Comparison of ENCODE assay signal across 1 mouse cellular context in the genomic region with DNA sequence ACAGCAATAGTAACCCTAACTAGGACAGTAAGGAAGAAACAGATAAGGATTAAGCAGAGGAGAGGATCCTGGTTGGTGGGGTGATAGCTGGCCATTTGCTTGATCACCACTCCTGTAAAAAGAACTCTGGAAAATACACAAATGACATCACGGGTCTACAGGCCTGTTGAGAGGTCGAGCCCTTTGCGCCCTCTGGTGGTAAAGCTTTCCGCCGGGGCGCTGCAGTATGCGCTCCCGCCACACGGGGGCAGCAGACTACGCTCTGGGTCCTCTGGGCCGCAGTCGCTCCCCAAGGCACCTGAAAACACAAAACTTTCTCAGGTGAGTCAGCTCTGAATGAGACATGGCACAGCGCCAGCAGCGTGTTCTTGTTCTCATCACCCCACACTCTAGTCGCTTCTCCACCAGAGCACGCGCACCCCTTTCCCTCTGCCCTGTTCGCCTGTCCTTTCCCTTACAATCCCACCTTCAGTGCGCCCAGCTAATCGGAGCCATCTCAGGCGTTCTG.
TF ChIP-seq lines count a peak whose summit lies in the region.

No protein-coding gene starts in this region.

TF ChIP-seq in CH12.LX, 34 proteins besides CTCF, POLR2A, EP300 and RAD21:
- TF ChIP-seq JUND (conservative IDR thresholded peaks at IDR 0.05; ENCODE audit: low read depth, low read length) (peak; percentile 20; the same call in 1 of the 2 replicates), ZNF384 (IDR thresholded peaks at IDR 0.05; ENCODE audit: low read depth, low read length) (no peak), BHLHE40 (IDR thresholded peaks at IDR 0.05; ENCODE audit: low read depth, low read length) (0 out of 2 replicates have a peak, but pooled peaks have one; percentile 27), UBTF (IDR thresholded peaks at IDR 0.05; ENCODE audit: low read depth, low read length) (no peak), SMC3 (IDR thresholded peaks at IDR 0.05; ENCODE audit: low read depth, low read length) (peak; percentile 82), TCF12 (IDR thresholded peaks at IDR 0.05; ENCODE audit: low read depth, low read length) (no peak; the same call in 1 of the 2 replicates), KAT2A (IDR thresholded peaks at IDR 0.05; ENCODE audit: insufficient replicate concordance, low read length) (no peak), MAX (IDR thresholded peaks at IDR 0.05; ENCODE audit: low read length) (0 out of 2 replicates have a peak, but pooled peaks have one; percentile 11), ZMIZ1 (IDR thresholded peaks at IDR 0.05; ENCODE audit: low read depth, low read length) (0 out of 2 replicates have a peak, but pooled peaks have one; percentile 12), MYC (IDR thresholded peaks at IDR 0.05; ENCODE audit: low read depth, low read length) (no peak), HCFC1 (IDR thresholded peaks at IDR 0.05; ENCODE audit: low read depth, low read length) (peak; percentile 42), MXI1 (IDR thresholded peaks at IDR 0.05; ENCODE audit: low read depth, low read length) (no peak), NELFE (IDR thresholded peaks at IDR 0.05; ENCODE audit: low read depth, low read length) (peak; percentile 95; the same call in 1 of the 2 replicates), MEF2A (IDR thresholded peaks at IDR 0.05; ENCODE audit: borderline replicate concordance, low read depth, low read length) (no peak), MAFK (IDR thresholded peaks at IDR 0.05; ENCODE audit: insufficient replicate concordance, low read length) (no peak), ELF1 (IDR thresholded peaks at IDR 0.05; ENCODE audit: low read depth, low read length) (no peak), ZC3H11A (IDR thresholded peaks at IDR 0.05; ENCODE audit: low read depth, low read length) (no peak), CHD2 (IDR thresholded peaks at IDR 0.05; ENCODE audit: low read length) (peak; percentile 3; the same call in 1 of the 2 replicates), TBP (conservative IDR thresholded peaks at IDR 0.05; ENCODE audit: low read depth, low read length) (peak; percentile 75), IRF4 (IDR thresholded peaks at IDR 0.05; ENCODE audit: low read depth, low read length) (peak; percentile 8; the same call in 1 of the 2 replicates), GABPA (IDR thresholded peaks at IDR 0.05; ENCODE audit: insufficient replicate concordance, low read depth, low read length) (no peak), USF2 (conservative IDR thresholded peaks at IDR 0.05; ENCODE audit: low read depth, low read length) (no peak), USF1 (IDR thresholded peaks at IDR 0.05; ENCODE audit: low read depth, low read length) (no peak), NRF1 (IDR thresholded peaks at IDR 0.05; ENCODE audit: low read depth, low read length) (no peak), POLR2AphosphoS2 (IDR thresholded peaks at IDR 0.05; ENCODE audit: low read depth, low read length) (no peak), ETS1 (conservative IDR thresholded peaks at IDR 0.05; ENCODE audit: low read depth, low read length) (0 out of 2 replicates have a peak, but pooled peaks have one; percentile 12), RCOR1 (conservative IDR thresholded peaks at IDR 0.05; ENCODE audit: low read depth, low read length) (no peak), JUN (IDR thresholded peaks at IDR 0.05; ENCODE audit: insufficient read depth, low read depth, low read length) (peak; percentile 43; the same call in 1 of the 2 replicates), ZKSCAN1 (IDR thresholded peaks at IDR 0.05; ENCODE audit: borderline replicate concordance, low read depth, low read length) (no peak), E2F4 (IDR thresholded peaks at IDR 0.05; ENCODE audit: insufficient replicate concordance, low read depth, low read length) (no peak), SIN3A (IDR thresholded peaks at IDR 0.05; ENCODE audit: low read length) (no peak), MAZ (IDR thresholded peaks at IDR 0.05; ENCODE audit: low read depth, low read length) (0 out of 2 replicates have a peak, but pooled peaks have one; percentile 55), CHD1 (IDR thresholded peaks at IDR 0.05; ENCODE audit: low read depth, low read length) (no peak), PAX5 (IDR thresholded peaks at IDR 0.05; ENCODE audit: low read length) (no peak)
